Mouse (Mus musculus) gonadal fat pad, adult 2 months (tissue): Measurements from ENCODE around the gene A130010J15Rik. TPM values are rescaled to one million over a fixed set of nuclear protein-coding genes. Genes with fewer than 3 reads are reported as not detected.

Experiments
- DNase-seq: peaks from one replicate; pipeline ENCODE4 v3.0.0-alpha.2; 2012; ENCODE audit warnings: low read depth
- polyA plus RNA-seq: library from polyadenylated mRNA; depleted of rRNA; stranded (reverse); fragments of >200 nt; gene quantifications from 2 replicates; pipeline ENCODE4 v1.2.3, GENCODE M21; 2012; rRNA removed

A130010J15Rik gene
- polyA plus RNA-seq, 1 experiment = 5.2 TPM

GRCm38 (mm10) chr1:193200640-193201382 lies 33.0 kb downstream of the A130010J15Rik start:
- DNase-seq = no peak

- no peak for DNase-seq
These were observed 33.5 kb downstream of the A130010J15Rik start, which contains the start of gene Traf3ip3 for GRCm38 (mm10) chr1:193201383-193201778. Traf3ip3 (minus strand) TSS chr1:193201703.

DNA sequence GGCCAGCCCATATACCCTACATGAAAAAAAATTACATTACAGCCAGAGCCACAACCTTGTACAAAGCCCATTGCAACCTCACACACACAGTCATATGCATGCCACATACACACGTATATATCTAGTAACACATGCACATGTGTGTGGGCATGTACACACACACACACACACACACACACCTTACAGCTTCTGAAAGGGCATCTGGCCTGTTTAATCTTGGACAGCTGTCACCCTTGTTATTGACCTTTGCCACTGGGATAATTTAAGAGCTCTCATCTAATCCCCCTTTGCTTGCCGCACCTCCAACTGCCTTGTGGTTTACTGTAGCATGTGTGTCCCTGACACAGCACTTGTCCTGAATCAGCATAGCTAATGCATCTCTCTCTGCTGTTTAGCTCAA lies 36.0 kb downstream of the A130010J15Rik start:
- no peak for DNase-seq

- no peak for DNase-seq
These were observed 37.6 kb downstream of the A130010J15Rik start for GRCm38 (mm10) chr1:193205431-193205830.

- no peak for DNase-seq
These were observed 39.7 kb downstream of the A130010J15Rik start, which contains the start of gene Lamb3 for GRCm38 (mm10) chr1:193207503-193207902. Lamb3 (plus strand) TSS chr1:193207699.

GRCm38 (mm10) chr1:193208178-193208577 lies 40.3 kb downstream of the A130010J15Rik start:
- DNase-seq = no peak

DNA sequence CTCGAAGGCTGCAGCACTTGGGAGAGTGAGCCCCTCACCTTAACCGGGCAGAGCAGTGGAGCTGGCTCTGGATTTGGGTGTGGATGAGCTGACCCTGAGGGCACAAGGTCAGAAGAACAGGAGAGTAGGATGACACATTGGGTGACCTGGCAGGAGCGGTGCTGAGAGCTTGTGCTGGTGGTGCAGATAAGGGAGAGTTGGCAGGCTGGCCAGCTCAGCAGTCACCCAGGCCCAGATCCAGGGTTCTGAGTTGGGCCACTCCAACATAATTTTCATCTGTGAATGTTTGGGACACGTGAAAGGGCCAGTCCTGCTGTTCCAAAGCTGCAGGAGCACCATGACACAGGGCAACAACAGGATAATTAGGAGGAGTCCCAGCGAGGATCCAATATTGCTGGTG lies 43.5 kb downstream of the A130010J15Rik start:
- no peak for DNase-seq

DNA sequence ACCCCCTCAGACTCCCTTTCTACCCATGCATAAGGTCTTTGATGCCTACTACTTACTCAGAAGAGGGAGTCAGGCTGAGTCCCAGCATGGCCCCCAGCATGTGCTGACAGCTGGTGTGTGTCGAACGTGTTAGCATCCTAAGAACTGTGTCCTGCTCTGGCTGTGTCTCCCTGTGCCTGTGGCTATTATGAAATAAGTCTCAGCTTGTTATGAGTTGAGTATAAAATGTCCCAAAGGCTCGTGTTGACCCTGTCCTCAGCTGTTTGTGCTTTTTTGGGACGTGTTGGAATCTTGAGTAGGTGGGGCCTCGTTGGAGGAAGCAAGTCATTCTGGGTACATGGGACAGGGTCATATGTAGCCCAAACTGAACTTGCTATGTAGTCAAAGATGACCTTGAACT lies 46.2 kb downstream of the A130010J15Rik start:
- no peak for DNase-seq

DNA sequence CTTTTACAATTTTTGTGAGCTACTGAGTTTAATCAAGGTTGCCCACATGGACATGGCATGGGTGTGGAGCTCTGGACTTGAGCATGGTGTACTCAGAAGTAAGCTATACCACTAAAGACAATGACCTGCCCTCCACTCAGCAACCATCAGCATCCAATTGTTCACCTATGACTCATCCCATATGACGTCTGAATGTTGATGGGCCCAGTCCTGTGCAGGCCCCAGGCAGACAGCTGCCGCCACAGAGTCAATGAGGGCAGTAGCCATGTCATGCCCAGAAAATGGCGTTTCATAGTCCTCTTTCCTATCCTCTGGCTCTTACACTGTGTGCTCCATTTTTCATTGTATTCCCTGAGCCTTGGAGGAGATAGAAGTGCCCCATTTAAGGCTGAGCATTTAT lies 48.2 kb downstream of the A130010J15Rik start:
- no peak for DNase-seq

DNA sequence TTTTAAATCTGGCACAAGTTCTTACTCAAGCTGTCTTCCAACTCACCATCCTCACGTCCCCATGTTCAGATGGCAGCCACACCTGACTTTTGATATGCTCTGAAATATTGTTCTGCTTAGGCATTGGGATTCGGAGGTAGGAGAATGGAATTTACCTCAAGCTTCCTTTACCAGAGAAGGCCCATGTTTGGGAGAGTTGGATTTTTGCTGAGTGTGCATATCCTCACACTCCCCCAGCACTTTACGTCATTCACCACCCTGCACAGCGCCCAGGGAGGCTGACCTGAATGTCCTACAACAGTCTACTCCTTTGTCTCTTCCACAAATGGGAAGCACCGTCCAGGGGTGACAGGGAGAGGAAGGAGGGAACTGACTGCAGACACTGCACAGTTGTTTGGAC lies 52.6 kb downstream of the A130010J15Rik start:
- DNase-seq = no peak

DNA sequence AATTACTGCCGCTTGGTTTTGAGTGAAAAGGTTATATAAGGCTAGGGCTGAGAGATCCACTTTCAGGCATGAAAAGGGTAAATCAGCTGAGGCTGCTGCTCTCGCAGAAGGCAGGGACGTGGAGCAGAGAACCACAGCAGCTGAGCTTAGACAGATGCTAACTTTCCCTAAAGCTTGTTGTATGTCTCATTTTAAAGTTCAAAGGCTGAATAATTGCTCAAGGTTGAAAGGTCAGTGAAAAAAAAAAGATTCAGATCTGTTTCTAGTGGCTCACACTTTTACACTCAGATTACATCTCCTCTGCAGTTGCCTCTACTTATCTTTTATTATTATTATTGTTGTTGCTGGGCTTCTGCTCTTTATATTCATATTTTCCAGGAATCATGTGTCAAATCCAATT lies 57.7 kb downstream of the A130010J15Rik start:
- no peak for DNase-seq

DNA sequence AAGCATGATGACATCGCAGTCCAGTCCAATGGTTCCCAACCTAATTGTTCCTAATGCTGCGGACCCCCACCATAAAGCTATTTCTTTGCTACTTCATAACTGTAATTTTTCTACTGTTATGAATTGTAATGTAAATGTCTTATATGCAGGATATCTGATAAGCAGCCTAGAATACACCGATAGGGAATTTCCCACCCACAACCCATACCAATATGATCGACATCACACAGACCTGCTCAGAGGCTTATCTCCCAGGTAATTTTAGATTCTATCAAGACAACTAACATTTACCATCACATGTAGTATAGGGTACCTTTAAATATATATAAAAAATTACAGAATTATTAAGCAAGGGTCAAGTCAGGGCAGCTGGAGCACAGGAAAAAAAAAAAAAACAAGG lies 58.3 kb downstream of the A130010J15Rik start:
- DNase-seq = no peak

- DNase-seq = peak; percentile 79
These were observed 59.1 kb downstream of the A130010J15Rik start for GRCm38 (mm10) chr1:193226724-193227522.

Other genes starting within 250 kb of the A130010J15Rik start
- 0.23 and 0.37 TPM in 2 replicates for gene Syt14, start 132.3 kb upstream of the A130010J15Rik start, polyA plus RNA-seq
- gene Diexf, start 37.8 kb upstream of the A130010J15Rik start, polyA plus RNA-seq = 15.3 and 15.6 TPM in 2 replicates
- 26.0 and 31.6 TPM in 2 replicates for gene Irf6, start 14.9 kb upstream of the A130010J15Rik start, polyA plus RNA-seq
- 1.5 and 1.6 TPM in 2 replicates for gene Traf3ip3, start 33.7 kb downstream of the A130010J15Rik start, polyA plus RNA-seq
- gene Lamb3, start 39.7 kb downstream of the A130010J15Rik start, polyA plus RNA-seq = 8.0 and 10.3 TPM in 2 replicates
- gene Hsd11b1, start 96.0 kb downstream of the A130010J15Rik start, polyA plus RNA-seq = 82.3 and 184 TPM in 2 replicates
- gene G0s2, start 105.2 kb downstream of the A130010J15Rik start, polyA plus RNA-seq = 380 and 695 TPM in 2 replicates
- gene Camk1g, start 202.3 kb downstream of the A130010J15Rik start, polyA plus RNA-seq = 0.41 and 0.98 TPM in 2 replicates